Mouse (Mus musculus) hematopoietic multipotent progenitor cell, adult 10-12 weeks (in vitro differentiated cells): ENCODE measurements around the gene Gatb. TPM values are rescaled to one million over a fixed set of nuclear protein-coding genes. Genes with fewer than 3 reads are reported as not detected.

Experiments
- polyA plus RNA-seq: library from polyadenylated mRNA; stranded (reverse); fragments of >175 nt; gene quantifications from 2 replicates; pipeline ENCODE4 v1.2.3, GENCODE M21; 2012; ENCODE audit warnings: low replicate concordance

The Gatb gene
- 0.47 and 3.9 TPM in 2 replicates for polyA plus RNA-seq

DNA sequence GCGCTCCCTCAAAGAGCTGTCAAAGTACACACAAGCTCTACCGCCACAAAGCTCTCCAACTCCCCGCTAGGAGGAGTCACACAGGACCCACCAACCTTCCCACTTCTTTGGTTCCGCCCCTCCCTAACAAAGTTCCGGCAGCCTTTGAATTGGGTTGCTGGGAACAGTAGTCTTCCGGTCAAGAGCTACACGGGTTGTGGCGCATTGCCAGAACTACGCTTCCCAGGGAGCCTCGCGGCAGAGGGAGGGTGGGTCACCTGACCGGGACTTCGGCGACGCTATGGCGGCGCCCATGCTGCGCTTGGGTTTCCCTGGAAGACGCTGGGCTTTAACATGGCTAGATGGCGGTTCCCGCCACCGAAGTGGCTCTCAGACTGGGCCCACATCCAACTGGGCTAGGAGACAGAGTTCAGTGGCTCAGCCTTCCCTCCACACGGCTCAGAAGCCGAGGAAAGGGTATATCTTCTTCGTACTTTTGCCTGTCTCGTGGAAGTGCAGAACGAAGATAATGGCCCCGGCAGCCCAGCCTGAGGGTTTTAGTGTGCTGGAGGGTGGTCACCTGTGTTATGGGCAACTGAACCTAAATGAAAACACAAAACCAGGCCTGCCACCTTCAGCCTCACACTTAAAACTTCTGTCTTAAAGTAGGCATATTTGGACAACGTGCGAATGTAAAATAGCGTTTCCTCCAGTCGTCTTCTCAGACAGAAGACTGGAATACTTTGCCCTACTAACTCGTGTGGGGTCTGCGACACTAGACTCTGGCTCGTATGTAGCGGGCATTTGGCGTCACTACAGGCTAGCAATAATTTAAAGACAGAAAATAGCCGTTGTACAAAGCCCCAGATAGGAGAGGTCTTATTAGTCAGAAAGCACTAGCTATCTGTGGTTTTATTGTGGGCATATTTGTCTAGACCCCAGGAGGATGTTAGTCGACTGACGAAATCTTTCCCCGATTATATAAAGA lies at the start of gene Gatb:
Gene Gatb (plus strand): TSS at position 256 of the 967 bp plus-strand sequence.

Other genes starting within 250 kb of the Gatb start
- gene Fam160a1, start 243.2 kb downstream of the Gatb start, polyA plus RNA-seq: 0.80 and 2.5 TPM in 2 replicates